Mouse (Mus musculus) thymus, adult 2 months (tissue): ENCODE results near the gene Sidt2.

Experiments used
- CTCF ChIP-seq: fragments of 200-500 bp; IDR thresholded peaks from 2 replicates; pipeline ENCODE4 v1.5.1; 2012; ENCODE audit warnings: mild to moderate bottlenecking, control low read depth, low read length, moderate library complexity, borderline replicate concordance; ENCODE audit not compliant: control insufficient read depth, poor library complexity, insufficient read depth; ENCODE audit errors: extremely low read depth
- POLR2A ChIP-seq: fragments of 200-500 bp; IDR thresholded peaks from 2 replicates; pipeline ENCODE4 v1.6.1; 2012; ENCODE audit warnings: mild to moderate bottlenecking, low read length, control low read depth, moderate library complexity; ENCODE audit not compliant: control insufficient read depth, poor library complexity, insufficient read depth; ENCODE audit errors: extremely low read depth

- TF ChIP-seq POLR2A, result no peak
- TF ChIP-seq CTCF, result no peak
Observed at GRCm38 (mm10) chr9:45915659-45916058, 39.4 kb downstream of the Sidt2 start.
